Comparison of ENCODE assay signal across 12 mouse cellular contexts in genomic region chr9:44126746-44127145, GRCm38 (mm10). TPM values are rescaled to one million over a fixed set of nuclear protein-coding genes. Genes with fewer than 3 reads are reported as not detected.
DNase-seq lines count a peak whose midpoint lies in the region; ATAC-seq and TF ChIP-seq lines count a peak whose summit lies in the region.
"Had no signal": no experiment of that assay in that cellular context is flagged by ENCODE, and none has a peak within 500 bp of the region (broad histone marks: within the 10 kb centered on the region; RNA-seq: fewer than 3 reads in every experiment).

No protein-coding gene starts in this region.

- TF ChIP-seq CTCF in intestine, postnatal 0 days (IDR thresholded peaks at IDR 0.05; ENCODE audit: low read depth), result no peak
- TF ChIP-seq CTCF in CH12.LX (conservative IDR thresholded peaks at IDR 0.05 in 1 of 2, IDR thresholded peaks at IDR 0.05 in 1 of 2; ENCODE audit: low read depth in 2 of 2, low read length in 2 of 2), result no peak

- H3K4me2 ChIP-seq in forebrain, embryonic 13.5 days, result no peak overlapping the region
- H3K4me2 ChIP-seq in intestine, embryonic 15.5 days (replicated peaks), result no peak overlapping the region
- H3K4me2 ChIP-seq in intestine, postnatal 0 days (replicated peaks; ENCODE audit: low read depth), result no peak overlapping the region
- peak overlapping the region; percentile 52 for H3K4me2 ChIP-seq in CH12.LX (ENCODE audit: insufficient read depth, low read depth, poor library complexity, severe bottlenecking)
- peak overlapping the region; percentile 31 for H3K4me2 ChIP-seq in liver, embryonic 11.5 days
- H3K4me2 ChIP-seq in hindbrain, embryonic 16.5 days (ENCODE audit: low read length), result no peak overlapping the region

- TF ChIP-seq EP300 in CH12.LX (IDR thresholded peaks at IDR 0.05; ENCODE audit: low read length), result no peak

- dilution Hi-C loops in CH12.LX (cut with MboI; ENCODE audit: extremely low pct_ligation_motif_present, extremely low pct_unique_long_range_greater_than_20kb, low sequenced_read_pairs), result no loop called here

- H3K4me1 ChIP-seq in forebrain, embryonic 10.5 days, result peaks cover 49% of the 10 kb centered on the region
- peaks cover 37% of the 10 kb centered on the region for H3K4me1 ChIP-seq in forebrain, embryonic 13.5 days
- peaks cover 28% of the 10 kb centered on the region for H3K4me1 ChIP-seq in intestine, embryonic 15.5 days (replicated peaks)
- 0 out of 2 replicates have a peak, but pooled peaks cover 4% of the 10 kb centered on the region for H3K4me1 ChIP-seq in intestine, postnatal 0 days (replicated peaks; ENCODE audit: control insufficient read depth, insufficient read depth, low read length)
- H3K4me1 ChIP-seq in CH12.LX (ENCODE audit: control insufficient read depth in 1 of 2, insufficient read depth in 2 of 2), result peaks cover 3 to 38% of the 10 kb centered on the region in 2 experiments
- peaks cover 19% of the 10 kb centered on the region for H3K4me1 ChIP-seq in liver, embryonic 11.5 days (replicated peaks; ENCODE audit: control insufficient read depth, insufficient read depth, low read length)
- peaks cover 13% of the 10 kb centered on the region for H3K4me1 ChIP-seq in hindbrain, embryonic 16.5 days (ENCODE audit: control insufficient read depth, insufficient read depth, low read depth, low read length)

- no peaks in the 10 kb centered on the region for H3K9me3 ChIP-seq in forebrain, embryonic 10.5 days
- H3K9me3 ChIP-seq in forebrain, embryonic 13.5 days (replicated peaks), result no peaks in the 10 kb centered on the region
- H3K9me3 ChIP-seq in intestine, embryonic 15.5 days, result no peaks in the 10 kb centered on the region
- H3K9me3 ChIP-seq in intestine, postnatal 0 days (ENCODE audit: control insufficient read depth), result no peaks in the 10 kb centered on the region
- no peaks in the 10 kb centered on the region for H3K9me3 ChIP-seq in CH12.LX (replicated peaks; ENCODE audit: low read length)
- no peaks in the 10 kb centered on the region for H3K9me3 ChIP-seq in liver, embryonic 11.5 days (ENCODE audit: control insufficient read depth, low read length)
- H3K9me3 ChIP-seq in hindbrain, embryonic 16.5 days (ENCODE audit: control insufficient read depth, low read length), result no peaks in the 10 kb centered on the region
- H3K9me3 ChIP-seq: midbrain, embryonic 13.5 days had no signal

- DNase-seq in forebrain, embryonic 10.5 days (ENCODE audit: extremely low spot score, low spot score), result no peak
- no peak for DNase-seq in CH12.LX (ENCODE audit: extremely low read depth)
- DNase-seq in liver, embryonic 11.5 days (ENCODE audit: low spot score), result no peak
- no peak for DNase-seq in right cerebral cortex, adult 2 months (ENCODE audit: low spot score in 2 of 2)

- TF ChIP-seq POLR2A in CH12.LX (IDR thresholded peaks at IDR 0.05; ENCODE audit: low read depth, low read length), result no peak

- ATAC-seq in forebrain, embryonic 13.5 days, result no peak
- no peak for ATAC-seq in intestine, embryonic 15.5 days
- ATAC-seq in intestine, postnatal 0 days, result no peak
- ATAC-seq in liver, embryonic 11.5 days (replicated peaks; ENCODE audit: low FRiP score), result no peak
- no peak for ATAC-seq in hindbrain, embryonic 16.5 days

- 86% methylated on average over 3 of the region's 3 CpGs for WGBS in forebrain, embryonic 10.5 days
- WGBS in forebrain, embryonic 13.5 days, result 89% methylated on average over 3 of the region's 3 CpGs
- 84% methylated on average over 3 of the region's 3 CpGs for WGBS in intestine, embryonic 15.5 days
- WGBS in intestine, postnatal 0 days, result 83% methylated on average over 3 of the region's 3 CpGs
- 83% methylated on average over 3 of the region's 3 CpGs for WGBS in liver, embryonic 11.5 days
- WGBS in hindbrain, embryonic 16.5 days, result 87% methylated on average over 3 of the region's 3 CpGs

- no peak for TF ChIP-seq RAD21 in CH12.LX (IDR thresholded peaks at IDR 0.05; ENCODE audit: low read depth, low read length)

- H3K27ac ChIP-seq in forebrain, embryonic 10.5 days, result peak overlapping the region; percentile 37; the same call in 1 of the 2 replicates
- H3K27ac ChIP-seq in forebrain, embryonic 13.5 days, result no peak overlapping the region
- H3K27ac ChIP-seq in intestine, embryonic 15.5 days, result 0 out of 2 replicates have a peak overlapping the region, but pooled peaks have one; percentile 18
- no peak overlapping the region for H3K27ac ChIP-seq in intestine, postnatal 0 days (ENCODE audit: low read depth, low read length)
- H3K27ac ChIP-seq in CH12.LX (ENCODE audit: insufficient read depth, low read depth), result no peak overlapping the region
- H3K27ac ChIP-seq in liver, embryonic 11.5 days (ENCODE audit: low read depth, low read length), result no peak overlapping the region
- H3K27ac ChIP-seq in hindbrain, embryonic 16.5 days (ENCODE audit: low read depth, low read length), result no peak overlapping the region
- H3K27ac ChIP-seq: liver, embryonic 14.5 days; midbrain, embryonic 13.5 days had no signal

- in situ Hi-C loops in CH12.LX (cut with MboI; ENCODE audit: low pct_ligation_motif_present, low pct_unique_long_range_greater_than_20kb, low sequenced_read_pairs), result loop anchor here (10.0 kb wide), 1 partner anchor 138 kb away; the partner anchor contains the start of gene Nlrx1

- H3K79me2 ChIP-seq in CH12.LX (replicated peaks; ENCODE audit: control insufficient read depth, extremely low read depth, insufficient read depth, poor library complexity, severe bottlenecking), result no peaks in the 10 kb centered on the region

- no peak overlapping the region for H3K9ac ChIP-seq in forebrain, embryonic 13.5 days
- no peak overlapping the region for H3K9ac ChIP-seq in intestine, embryonic 15.5 days
- H3K9ac ChIP-seq in intestine, postnatal 0 days (ENCODE audit: low read depth, low read length), result no peak overlapping the region
- 0 out of 2 replicates have a peak overlapping the region, but pooled peaks have one; percentile 2 for H3K9ac ChIP-seq in CH12.LX (ENCODE audit: insufficient read depth, low read depth)
- H3K9ac ChIP-seq in liver, embryonic 11.5 days (ENCODE audit: low read depth, low read length), result no peak overlapping the region
- no peak overlapping the region for H3K9ac ChIP-seq in hindbrain, embryonic 16.5 days (ENCODE audit: low read depth, low read length)
- H3K9ac ChIP-seq: liver, embryonic 14.5 days; midbrain, embryonic 13.5 days had no signal

- no peak overlapping the region for H3K4me3 ChIP-seq in forebrain, embryonic 10.5 days
- H3K4me3 ChIP-seq in forebrain, embryonic 13.5 days, result no peak overlapping the region
- H3K4me3 ChIP-seq in intestine, embryonic 15.5 days (replicated peaks), result no peak overlapping the region
- no peak overlapping the region for H3K4me3 ChIP-seq in intestine, postnatal 0 days (ENCODE audit: low read depth, low read length)
- H3K4me3 ChIP-seq in CH12.LX (replicated peaks in 1 of 3; ENCODE audit: low read depth in 2 of 3, low read length in 2 of 3, poor library complexity in 1 of 3), result no peak overlapping the region
- no peak overlapping the region for H3K4me3 ChIP-seq in liver, embryonic 11.5 days (ENCODE audit: low read depth, low read length)
- no peak overlapping the region for H3K4me3 ChIP-seq in hindbrain, embryonic 16.5 days (ENCODE audit: low read length)
- H3K4me3 ChIP-seq: midbrain, embryonic 13.5 days had no signal

- H3K27me3 ChIP-seq in forebrain, embryonic 10.5 days (ENCODE audit: poor library complexity, severe bottlenecking), result peaks cover 24% of the 10 kb centered on the region
- H3K27me3 ChIP-seq in forebrain, embryonic 13.5 days, result peaks cover 15% of the 10 kb centered on the region; the same call in 1 of the 2 replicates
- H3K27me3 ChIP-seq in intestine, embryonic 15.5 days (replicated peaks), result 0 out of 2 replicates have a peak, but pooled peaks cover 5% of the 10 kb centered on the region
- peaks cover 6% of the 10 kb centered on the region; the same call in 1 of the 2 replicates for H3K27me3 ChIP-seq in intestine, postnatal 0 days (replicated peaks; ENCODE audit: control insufficient read depth, insufficient read depth, low read length)
- H3K27me3 ChIP-seq in CH12.LX (replicated peaks), result peaks cover 30% of the 10 kb centered on the region
- peaks cover 32% of the 10 kb centered on the region for H3K27me3 ChIP-seq in liver, embryonic 11.5 days (replicated peaks; ENCODE audit: control insufficient read depth, insufficient read depth, low read length)
- H3K27me3 ChIP-seq in hindbrain, embryonic 16.5 days (replicated peaks; ENCODE audit: control insufficient read depth, insufficient read depth, low read length), result peaks cover 4% of the 10 kb centered on the region; the same call in 1 of the 2 replicates

- H3K36me3 ChIP-seq in forebrain, embryonic 10.5 days (replicated peaks), result no peaks in the 10 kb centered on the region
- no peaks in the 10 kb centered on the region for H3K36me3 ChIP-seq in forebrain, embryonic 13.5 days (ENCODE audit: poor library complexity, severe bottlenecking)
- no peaks in the 10 kb centered on the region for H3K36me3 ChIP-seq in intestine, embryonic 15.5 days
- H3K36me3 ChIP-seq in intestine, postnatal 0 days (ENCODE audit: control insufficient read depth, insufficient read depth), result no peaks in the 10 kb centered on the region
- H3K36me3 ChIP-seq in CH12.LX (replicated peaks in 1 of 2; ENCODE audit: control insufficient read depth in 1 of 2, insufficient read depth in 1 of 2, low read length in 1 of 2), result no peaks in the 10 kb centered on the region
- H3K36me3 ChIP-seq in liver, embryonic 11.5 days (ENCODE audit: control insufficient read depth, insufficient read depth, low read length), result no peaks in the 10 kb centered on the region
- no peaks in the 10 kb centered on the region for H3K36me3 ChIP-seq in hindbrain, embryonic 16.5 days (ENCODE audit: control insufficient read depth, insufficient read depth, low read length)
- H3K36me3 ChIP-seq: midbrain, embryonic 13.5 days had no signal

RNA-seq across cellular contexts. Expression of gene Mcam, which starts 7.5 kb away (rescaled TPM):
- 10.1 and 11.4 TPM in 2 replicates for polyA plus RNA-seq in forebrain, embryonic 10.5 days (2016; fragmentation: Nextera tagmentation; extraction: Ambion mirVana)
- polyA plus RNA-seq in forebrain, embryonic 13.5 days (2015; fragmentation: Nextera tagmentation; extraction: Ambion mirVana), result 15.6 and 16.7 TPM in 2 replicates
- 40.0 and 43.5 TPM in 2 replicates for polyA plus RNA-seq in intestine, embryonic 15.5 days (2015; fragmentation: Nextera tagmentation; extraction: Ambion mirVana)
- polyA plus RNA-seq in intestine, postnatal 0 days (2015; fragmentation: Nextera tagmentation; extraction: Ambion mirVana), result 31.5 and 34.0 TPM in 2 replicates
- 0.98 and 1.1 TPM in 2 replicates for total RNA-seq in CH12.LX (2012; rRNA removed)
- total RNA-seq in CH12.LX (2014; rRNA removed), result 0.56 and 0.73 TPM in 2 replicates
- polyA plus RNA-seq in CH12.LX (2012; ENCODE audit: insufficient read length, low read depth), result 0.40 and 0.57 TPM in 2 replicates
- 12.0 and 13.0 TPM in 2 replicates for polyA plus RNA-seq in liver, embryonic 11.5 days (2014; fragmentation: Nextera tagmentation; extraction: Ambion mirVana)
- polyA plus RNA-seq in hindbrain, embryonic 16.5 days (2015; fragmentation: Nextera tagmentation; extraction: Ambion mirVana), result 12.3 and 15.3 TPM in 2 replicates

RNA-seq across cellular contexts. Expression of gene Rnf26, which starts 13.4 kb away (rescaled TPM):
- polyA plus RNA-seq in forebrain, embryonic 10.5 days (2016; fragmentation: Nextera tagmentation; extraction: Ambion mirVana), result 79.5 and 81.5 TPM in 2 replicates
- 45.7 and 50.1 TPM in 2 replicates for polyA plus RNA-seq in forebrain, embryonic 13.5 days (2015; fragmentation: Nextera tagmentation; extraction: Ambion mirVana)
- polyA plus RNA-seq in intestine, embryonic 15.5 days (2015; fragmentation: Nextera tagmentation; extraction: Ambion mirVana), result 56.9 and 57.9 TPM in 2 replicates
- 18.4 and 18.8 TPM in 2 replicates for polyA plus RNA-seq in intestine, postnatal 0 days (2015; fragmentation: Nextera tagmentation; extraction: Ambion mirVana)
- total RNA-seq in CH12.LX (2012; rRNA removed) (15.3 and 15.4 TPM in 2 replicates), CH12.LX (2014; rRNA removed) (9.2 and 11.7 TPM in 2 replicates)
- polyA plus RNA-seq in CH12.LX (2012; ENCODE audit: insufficient read length, low read depth), result 31.5 and 40.0 TPM in 2 replicates
- polyA plus RNA-seq in liver, embryonic 11.5 days (2014; fragmentation: Nextera tagmentation; extraction: Ambion mirVana), result 61.1 and 62.3 TPM in 2 replicates
- polyA plus RNA-seq in hindbrain, embryonic 16.5 days (2015; fragmentation: Nextera tagmentation; extraction: Ambion mirVana), result 33.0 and 37.8 TPM in 2 replicates

RNA-seq across cellular contexts. Expression of gene Gm49380, which starts 13.4 kb away (rescaled TPM):
- 0.06 and 0.36 TPM in 2 replicates for polyA plus RNA-seq in forebrain, embryonic 10.5 days (2016; fragmentation: Nextera tagmentation; extraction: Ambion mirVana)
- polyA plus RNA-seq in forebrain, embryonic 13.5 days (2015; fragmentation: Nextera tagmentation; extraction: Ambion mirVana), result 0.19 TPM in 1 of 2 replicates, not detected in the other
- polyA plus RNA-seq in intestine, embryonic 15.5 days (2015; fragmentation: Nextera tagmentation; extraction: Ambion mirVana), result 0.10 TPM in 1 of 2 replicates, not detected in the other
- polyA plus RNA-seq in intestine, postnatal 0 days (2015; fragmentation: Nextera tagmentation; extraction: Ambion mirVana), result 0.05 TPM in 1 of 2 replicates, not detected in the other
- total RNA-seq in CH12.LX (2012; rRNA removed) (not detected in 2 replicates), CH12.LX (2014; rRNA removed) (not detected in 2 replicates)
- not detected in 2 replicates for polyA plus RNA-seq in CH12.LX (2012; ENCODE audit: insufficient read length, low read depth)
- polyA plus RNA-seq in liver, embryonic 11.5 days (2014; fragmentation: Nextera tagmentation; extraction: Ambion mirVana), result not detected in 2 replicates
- 0.14 and 0.24 TPM in 2 replicates for polyA plus RNA-seq in hindbrain, embryonic 16.5 days (2015; fragmentation: Nextera tagmentation; extraction: Ambion mirVana)

RNA-seq across cellular contexts. Expression of gene C1qtnf5, which starts 19.7 kb away (rescaled TPM):
- polyA plus RNA-seq in forebrain, embryonic 10.5 days (2016; fragmentation: Nextera tagmentation; extraction: Ambion mirVana), result not detected in 2 replicates
- 1.0 and 1.2 TPM in 2 replicates for polyA plus RNA-seq in forebrain, embryonic 13.5 days (2015; fragmentation: Nextera tagmentation; extraction: Ambion mirVana)
- 3.1 and 3.5 TPM in 2 replicates for polyA plus RNA-seq in intestine, embryonic 15.5 days (2015; fragmentation: Nextera tagmentation; extraction: Ambion mirVana)
- 5.4 and 6.0 TPM in 2 replicates for polyA plus RNA-seq in intestine, postnatal 0 days (2015; fragmentation: Nextera tagmentation; extraction: Ambion mirVana)
- total RNA-seq in CH12.LX (2012; rRNA removed) (not detected in 2 replicates), CH12.LX (2014; rRNA removed) (not detected in 2 replicates)
- not detected in 2 replicates for polyA plus RNA-seq in CH12.LX (2012; ENCODE audit: insufficient read length, low read depth)
- 0.13 and 0.26 TPM in 2 replicates for polyA plus RNA-seq in liver, embryonic 11.5 days (2014; fragmentation: Nextera tagmentation; extraction: Ambion mirVana)
- polyA plus RNA-seq in hindbrain, embryonic 16.5 days (2015; fragmentation: Nextera tagmentation; extraction: Ambion mirVana), result 8.5 and 9.5 TPM in 2 replicates

RNA-seq across cellular contexts. Expression of gene Mfrp, which starts 25.2 kb away (rescaled TPM):
- 0.15 and 0.26 TPM in 2 replicates for polyA plus RNA-seq in forebrain, embryonic 10.5 days (2016; fragmentation: Nextera tagmentation; extraction: Ambion mirVana)
- polyA plus RNA-seq in forebrain, embryonic 13.5 days (2015; fragmentation: Nextera tagmentation; extraction: Ambion mirVana), result 0.06 and 0.23 TPM in 2 replicates
- 0.06 and 0.10 TPM in 2 replicates for polyA plus RNA-seq in intestine, embryonic 15.5 days (2015; fragmentation: Nextera tagmentation; extraction: Ambion mirVana)
- 0.05 TPM in 1 of 2 replicates, not detected in the other for polyA plus RNA-seq in intestine, postnatal 0 days (2015; fragmentation: Nextera tagmentation; extraction: Ambion mirVana)
- total RNA-seq in CH12.LX (2012; rRNA removed) (0.04 TPM in 1 of 2 replicates, not detected in the other), CH12.LX (2014; rRNA removed) (not detected in 2 replicates)
- not detected in 2 replicates for polyA plus RNA-seq in CH12.LX (2012; ENCODE audit: insufficient read length, low read depth)
- polyA plus RNA-seq in liver, embryonic 11.5 days (2014; fragmentation: Nextera tagmentation; extraction: Ambion mirVana), result 0.14 TPM in 1 of 2 replicates, not detected in the other
- polyA plus RNA-seq in hindbrain, embryonic 16.5 days (2015; fragmentation: Nextera tagmentation; extraction: Ambion mirVana), result 0.20 and 0.31 TPM in 2 replicates
- total RNA-seq: gastrocnemius, postnatal 25 days had no signal
- polyA plus RNA-seq: liver, embryonic 14.5 days; neural tube, embryonic 14.5 days had no signal

Comparison
In these comparisons a context has a peak if more than half of its experiments do, and no peak if none do; other contexts are left out.
1. H3K27ac ChIP-seq: peak in forebrain, embryonic 10.5 days (single experiment) and intestine, embryonic 15.5 days (single experiment); none in forebrain, embryonic 13.5 days (single experiment), intestine, postnatal 0 days (single experiment), CH12.LX (single experiment), liver, embryonic 11.5 days (single experiment) and hindbrain, embryonic 16.5 days (single experiment).
2. H3K4me2 ChIP-seq: peak in CH12.LX (single experiment) and liver, embryonic 11.5 days (single experiment); none in forebrain, embryonic 13.5 days (single experiment), intestine, embryonic 15.5 days (single experiment), intestine, postnatal 0 days (single experiment) and hindbrain, embryonic 16.5 days (single experiment).